Mouse (Mus musculus) heart, embryonic 12.5 days (tissue): ENCODE data around the gene Slc44a2. TPM values are rescaled to one million over a fixed set of nuclear protein-coding genes. Genes with fewer than 3 reads are reported as not detected.
A peak's percentile ranks its signal among the peaks of the same experiment; 100 is the strongest.

ENCODE experiments used
- ATAC-seq: fragments of 200-750 bp; cut with Nextera tagmentation; 2 replicates; pipeline ENCODE4 v1.8.0; 2017; ENCODE audit warnings: moderate TSS enrichment, moderate library complexity; ENCODE audit not compliant: insufficient number of reproducible peaks, low FRiP score
- H3K27ac ChIP-seq: fragments of 300-500 bp; sonication (generic); 2 replicates; pipeline ENCODE4 v1.5.1; 2016; ENCODE audit warnings: mild to moderate bottlenecking, moderate library complexity; ENCODE audit not compliant: poor library complexity, severe bottlenecking
- H3K27me3 ChIP-seq: fragments of 300-500 bp; sonication (generic); replicated peaks from 2 replicates; pipeline ENCODE4 v1.6.1; 2016; ENCODE audit warnings: mild to moderate bottlenecking, moderate library complexity
- H3K36me3 ChIP-seq: fragments of 300-500 bp; sonication (generic); 2 replicates; pipeline ENCODE4 v1.6.1; 2016; ENCODE audit warnings: mild to moderate bottlenecking, moderate library complexity
- H3K4me1 ChIP-seq: fragments of 300-500 bp; sonication (generic); replicated peaks from 2 replicates; pipeline ENCODE4 v1.6.1; 2016; ENCODE audit warnings: mild to moderate bottlenecking
- H3K4me2 ChIP-seq: fragments of 300-500 bp; sonication (generic); 2 replicates; pipeline ENCODE4 v1.6.1; 2016; ENCODE audit warnings: mild to moderate bottlenecking, moderate library complexity
- H3K4me3 ChIP-seq: fragments of 300-500 bp; sonication (generic); 2 replicates; pipeline ENCODE4 v1.5.1; 2016; ENCODE audit warnings: mild to moderate bottlenecking
- H3K9ac ChIP-seq: fragments of 300-500 bp; sonication (generic); 2 replicates; pipeline ENCODE4 v1.6.1; 2016; ENCODE audit warnings: mild to moderate bottlenecking, moderate library complexity
- H3K9me3 ChIP-seq: fragments of 300-500 bp; sonication (generic); replicated peaks from 2 replicates; pipeline ENCODE4 v1.6.1; 2016; ENCODE audit warnings: mild to moderate bottlenecking, moderate library complexity
- WGBS: fragments of 180-500 bp; shearing (Covaris S2); methylation state at CpG from one replicate; pipeline ENCODE4 v1.1.7; 2016; 5-methylcytosine and 5-hydroxymethylcytosine counted together
- polyA plus RNA-seq: library from polyadenylated mRNA; unstranded; fragments of >200 nt; fragmentation: Nextera tagmentation; extraction: Ambion mirVana; gene quantifications from 2 replicates; pipeline ENCODE4 v1.2.1, GENCODE M21; 2016

The Slc44a2 gene
- polyA plus RNA-seq, 1 experiment from 2014 or later: 69.1 TPM

- Histone ChIP-seq H3K9me3 (peaks cover 7% of the 10 kb centered on the region; the same call in 1 of the 2 replicates), H3K27me3 (peaks cover 21% of the 10 kb centered on the region), H3K36me3 (no peaks in the 10 kb centered on the region), H3K4me2 (no peak overlapping the region), H3K4me3 (no peak overlapping the region), H3K4me1 (peaks cover 10% of the 10 kb centered on the region), H3K27ac (no peak overlapping the region), H3K9ac (no peak overlapping the region)
- 61% methylated on average over 15 of the region's 15 CpGs for WGBS
- ATAC-seq: no peak
Observed at GRCm38 (mm10) chr9:21309150-21309741, 11.3 kb upstream of the Slc44a2 start.

- no peak for ATAC-seq
- 0 out of 2 replicates have a peak overlapping the region, but pooled peaks have one; percentile 50 for H3K4me2 ChIP-seq
- no peaks in the 10 kb centered on the region for H3K36me3 ChIP-seq
- 28% methylated on average over 7 of the region's 7 CpGs for WGBS
- H3K9ac ChIP-seq: 0 out of 2 replicates have a peak overlapping the region, but pooled peaks have one; percentile 22
- H3K9me3 ChIP-seq: peaks cover 7% of the 10 kb centered on the region; the same call in 1 of the 2 replicates
- no peak overlapping the region; the same call in 1 of the 2 replicates for H3K4me3 ChIP-seq
- no peak overlapping the region for H3K27ac ChIP-seq
- H3K27me3 ChIP-seq: peaks cover 21% of the 10 kb centered on the region
- H3K4me1 ChIP-seq: peaks cover 7% of the 10 kb centered on the region
Observed at GRCm38 (mm10) chr9:21311695-21312094, 8.8 kb upstream of the Slc44a2 start.

- H3K4me3 ChIP-seq: peak within 1 kb of the TSS; percentile 11
Observed at GRCm38 (mm10) chr9:21312134-21312533, 8.4 kb upstream of the Slc44a2 start, which contains the start of gene Ap1m2. Gene Ap1m2, minus strand, starts transcription at chr9:21312337.

GRCm38 (mm10) chr9:21313394-21313793, 7.1 kb upstream of the Slc44a2 start:
- Histone ChIP-seq H3K9me3 (peaks cover 7% of the 10 kb centered on the region; the same call in 1 of the 2 replicates), H3K36me3 (no peaks in the 10 kb centered on the region), H3K4me3 (no peak overlapping the region), H3K4me1 (peaks cover 7% of the 10 kb centered on the region), H3K27me3 (peaks cover 21% of the 10 kb centered on the region), H3K27ac (no peak overlapping the region), H3K9ac (no peak overlapping the region), H3K4me2 (no peak overlapping the region)
- ATAC-seq: peak; percentile 85
- 5% methylated on average over 11 of the region's 11 CpGs for WGBS

More at GRCm38 (mm10) chr9:21312134-21312533, 8.4 kb upstream of the Slc44a2 start, which contains the start of gene Ap1m2:
- ATAC-seq: no peak
- H3K27me3 ChIP-seq: peaks cover 21% of the 10 kb centered on the region
- peaks cover 7% of the 10 kb centered on the region for H3K4me1 ChIP-seq
- no peak within 1 kb of the TSS for H3K27ac ChIP-seq
- H3K9me3 ChIP-seq: peaks cover 7% of the 10 kb centered on the region; the same call in 1 of the 2 replicates
- H3K36me3 ChIP-seq: no peaks in the 10 kb centered on the region
- WGBS: 11% methylated on average over 31 of the region's 35 CpGs
- 0 out of 2 replicates have a peak within 1 kb of the TSS, but pooled peaks have one; percentile 22 for H3K9ac ChIP-seq
- H3K4me2 ChIP-seq: peak within 1 kb of the TSS; percentile 50

GRCm38 (mm10) chr9:21314367-21315140, 5.9 kb upstream of the Slc44a2 start:
- ATAC-seq: no peak
- WGBS: 87% methylated on average over 9 of the region's 9 CpGs
- Histone ChIP-seq H3K9me3 (peaks cover 7% of the 10 kb centered on the region; the same call in 1 of the 2 replicates), H3K27ac (no peak overlapping the region), H3K4me2 (no peak overlapping the region), H3K9ac (no peak overlapping the region; the same call in 1 of the 2 replicates), H3K4me3 (no peak overlapping the region), H3K4me1 (peaks cover 7% of the 10 kb centered on the region), H3K36me3 (no peaks in the 10 kb centered on the region), H3K27me3 (peaks cover 21% of the 10 kb centered on the region)

- Histone ChIP-seq H3K36me3 (no peaks in the 10 kb centered on the region), H3K4me2 (no peak overlapping the region), H3K4me3 (no peak overlapping the region), H3K9ac (no peak overlapping the region), H3K4me1 (peaks cover 7% of the 10 kb centered on the region), H3K27me3 (peaks cover 21% of the 10 kb centered on the region), H3K27ac (no peak overlapping the region), H3K9me3 (peaks cover 7% of the 10 kb centered on the region; the same call in 1 of the 2 replicates)
- WGBS: 48% methylated on average over 5 of the region's 5 CpGs
- no peak for ATAC-seq
Observed at GRCm38 (mm10) chr9:21315421-21315820, 5.1 kb upstream of the Slc44a2 start.

- no peak for ATAC-seq
- Histone ChIP-seq H3K9me3 (peaks cover 6% of the 10 kb centered on the region; the same call in 1 of the 2 replicates), H3K4me2 (no peak overlapping the region), H3K4me3 (no peak overlapping the region), H3K27me3 (peaks cover 11% of the 10 kb centered on the region), H3K36me3 (no peaks in the 10 kb centered on the region), H3K27ac (no peak overlapping the region), H3K9ac (no peak overlapping the region), H3K4me1 (peaks cover 14% of the 10 kb centered on the region)
- WGBS: 67% methylated on average over 7 of the region's 7 CpGs
Observed at GRCm38 (mm10) chr9:21316696-21317095, 3.8 kb upstream of the Slc44a2 start.

GRCm38 (mm10) chr9:21318792-21319191, 1.7 kb upstream of the Slc44a2 start:
- Histone ChIP-seq H3K27ac (no peak overlapping the region), H3K9me3 (no peaks in the 10 kb centered on the region), H3K4me1 (peaks cover 18% of the 10 kb centered on the region), H3K4me2 (no peak overlapping the region), H3K27me3 (no peaks in the 10 kb centered on the region), H3K4me3 (no peak overlapping the region), H3K36me3 (no peaks in the 10 kb centered on the region), H3K9ac (no peak overlapping the region)
- WGBS: 86% methylated on average over 6 of the region's 6 CpGs
- ATAC-seq: no peak

- WGBS: 87% methylated on average over 4 of the region's 4 CpGs
- Histone ChIP-seq H3K9ac (no peak overlapping the region), H3K27me3 (no peaks in the 10 kb centered on the region), H3K9me3 (no peaks in the 10 kb centered on the region), H3K4me2 (no peak overlapping the region), H3K27ac (no peak overlapping the region), H3K36me3 (peaks cover 4% of the 10 kb centered on the region), H3K4me1 (peaks cover 23% of the 10 kb centered on the region), H3K4me3 (no peak overlapping the region)
- no peak for ATAC-seq
Observed at GRCm38 (mm10) chr9:21319503-21319902, 995 bp upstream of the Slc44a2 start.

- H3K9me3 ChIP-seq: no peaks in the 10 kb centered on the region
- H3K4me3 ChIP-seq: peak overlapping the region; percentile 73
- no peak overlapping the region for H3K9ac ChIP-seq
- no peak overlapping the region for H3K27ac ChIP-seq
- peaks cover 24% of the 10 kb centered on the region for H3K4me1 ChIP-seq
- H3K27me3 ChIP-seq: no peaks in the 10 kb centered on the region
- no peak; the same call in 1 of the 2 replicates for ATAC-seq
- WGBS: 32% methylated on average over 4 of the region's 4 CpGs
- H3K36me3 ChIP-seq: peaks cover 10% of the 10 kb centered on the region
- peak overlapping the region; percentile 96 for H3K4me2 ChIP-seq
Observed at GRCm38 (mm10) chr9:21320280-21320618, 249 bp upstream of the Slc44a2 start.

GRCm38 (mm10) chr9:21321513-21321835, 976 bp downstream of the Slc44a2 start:
- Histone ChIP-seq H3K4me1 (peaks cover 28% of the 10 kb centered on the region), H3K4me3 (peak overlapping the region; percentile 73), H3K27me3 (no peaks in the 10 kb centered on the region), H3K9ac (peak overlapping the region; percentile 89), H3K36me3 (peaks cover 15% of the 10 kb centered on the region), H3K27ac (peak overlapping the region; percentile 62), H3K9me3 (no peaks in the 10 kb centered on the region), H3K4me2 (peak overlapping the region; percentile 96)
- ATAC-seq: peak; percentile 59
- 7% methylated on average over 6 of the region's 6 CpGs for WGBS
